Mouse (Mus musculus): ENCODE data around the gene Rgs9. TPM values are rescaled to one million over a fixed set of nuclear protein-coding genes. Genes with fewer than 3 reads are reported as not detected.
"Not testable (repeated sequence)": the region's sequence is repeated elsewhere in the genome, so short reads cannot be mapped to it uniquely, and the experiment has no call there.

Gene Rgs9
- polyA plus RNA-seq, 1 experiment from 2014 or later: 0.99 TPM

DNA sequence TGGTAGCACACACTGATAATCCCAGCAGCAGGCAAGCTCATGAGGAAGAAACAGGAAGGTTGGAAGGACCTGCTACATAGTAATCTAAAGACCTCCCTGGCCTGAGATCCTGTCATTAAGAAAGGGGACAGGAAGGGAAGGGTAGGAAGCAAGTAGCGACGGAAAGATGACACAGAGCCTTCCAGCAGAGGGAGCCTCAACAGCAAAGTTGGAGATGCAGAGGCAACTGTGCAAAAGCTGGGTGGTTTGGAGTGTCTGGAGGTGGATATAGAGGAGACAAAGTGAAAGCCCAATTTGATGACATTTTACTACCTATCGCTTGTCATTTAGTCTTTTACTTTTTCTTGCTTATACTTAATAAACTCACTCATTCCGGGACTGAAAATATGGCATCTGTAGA, 19.0 kb upstream of the Rgs9 start:
- Histone ChIP-seq H3K36me3 (ENCODE audit: insufficient read depth, low read length) (no peaks in the 10 kb centered on the region), H3K4me1 (replicated peaks; ENCODE audit: insufficient read depth, low read length) (no peaks in the 10 kb centered on the region), H3K27me3 (ENCODE audit: insufficient read depth, low read length) (no peaks in the 10 kb centered on the region), H3K9me3 (replicated peaks; ENCODE audit: low read length) (no peaks in the 10 kb centered on the region), H3K9ac (ENCODE audit: low read depth, low read length) (no peak overlapping the region), H3K4me3 (replicated peaks; ENCODE audit: low read depth, low read length) (no peak overlapping the region), H3K4me2 (ENCODE audit: low read length) (no peak overlapping the region), H3K27ac (no peak overlapping the region)
- WGBS: 39% methylated on average over 4 of the region's 4 CpGs
- DNase-seq (ENCODE audit: low spot score): peak; percentile 74
- no peak for ATAC-seq (replicated peaks; ENCODE audit: low FRiP score, low read depth)
- peak; percentile 77 for TF ChIP-seq CTCF (IDR thresholded peaks at IDR 0.05; ENCODE audit: low read depth)

DNA sequence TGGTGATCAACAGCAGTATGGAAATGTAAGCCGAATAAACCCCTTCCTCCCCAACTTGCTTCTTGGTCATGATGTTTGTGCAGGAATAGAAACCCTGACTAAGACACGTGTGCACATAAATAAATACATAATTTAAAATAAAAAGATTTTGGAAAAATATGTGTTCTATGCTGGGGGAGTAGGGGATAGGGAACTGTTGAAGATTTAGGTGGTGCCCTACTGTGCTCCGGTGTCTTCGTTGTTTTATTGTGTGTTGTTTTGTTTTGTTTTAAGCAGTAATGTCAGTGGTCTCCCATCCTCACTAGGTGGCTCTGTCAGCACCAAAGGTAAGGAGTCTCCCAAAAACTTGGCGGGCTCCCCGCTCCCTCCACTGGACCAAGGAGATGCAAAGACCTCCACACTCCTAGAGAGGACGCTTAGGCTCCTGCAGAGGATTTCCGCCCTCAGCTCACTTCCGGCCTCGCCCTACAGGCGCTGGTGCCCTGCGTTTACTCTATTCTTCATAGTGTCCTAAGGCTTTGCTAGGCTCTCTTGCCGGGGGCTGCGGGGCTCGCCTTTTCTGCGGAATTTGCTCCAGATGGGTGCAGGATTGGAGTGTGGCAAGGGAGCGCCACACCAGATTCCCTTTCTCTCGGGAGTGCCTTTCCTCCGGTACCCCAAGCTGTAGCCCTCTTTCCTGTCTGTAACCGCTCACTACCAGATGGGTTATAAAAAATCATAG, 14.1 kb upstream of the Rgs9 start:
- DNase-seq (ENCODE audit: low spot score): peak; percentile 91
- TF ChIP-seq CTCF (IDR thresholded peaks at IDR 0.05; ENCODE audit: low read depth): peak; percentile 20; the same call in 1 of the 2 replicates
- WGBS: 13% methylated on average over 20 of the region's 20 CpGs

DNA sequence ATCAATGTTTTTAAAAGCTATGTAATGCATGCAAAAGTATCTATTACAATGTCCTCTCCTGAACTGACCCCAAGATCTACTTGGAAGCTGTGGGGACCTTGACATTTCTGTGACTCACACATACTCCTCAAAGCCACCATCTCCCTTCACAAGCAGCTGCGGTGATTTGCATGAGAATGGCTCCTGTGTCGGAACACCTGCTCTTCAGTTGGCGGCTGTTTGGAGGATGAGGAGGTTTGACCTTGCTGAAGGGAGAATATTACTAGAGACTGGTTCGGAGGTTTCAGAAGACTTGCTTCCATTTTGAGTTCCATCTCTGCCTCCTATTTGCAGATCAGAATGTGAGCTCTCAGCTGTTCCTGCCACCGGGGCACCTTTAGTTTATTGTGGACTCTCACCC, 7.8 kb upstream of the Rgs9 start:
- 84% methylated on average over 5 of the region's 5 CpGs for WGBS
- H3K9ac ChIP-seq (ENCODE audit: low read depth, low read length): no peak overlapping the region

More for the DNA sequence above, 14.1 kb upstream of the Rgs9 start:
- peak overlapping the region; percentile 80 for H3K9ac ChIP-seq (ENCODE audit: low read depth, low read length)
- no peaks in the 10 kb centered on the region for H3K27me3 ChIP-seq (ENCODE audit: insufficient read depth, low read length)
- ATAC-seq (replicated peaks; ENCODE audit: low FRiP score, low read depth): peak; percentile 65
- no peaks in the 10 kb centered on the region for H3K9me3 ChIP-seq (replicated peaks; ENCODE audit: low read length)
- peak overlapping the region; percentile 64 for H3K4me3 ChIP-seq (replicated peaks; ENCODE audit: low read depth, low read length)
- H3K36me3 ChIP-seq (ENCODE audit: insufficient read depth, low read length): no peaks in the 10 kb centered on the region
- peak overlapping the region; percentile 84 for H3K4me2 ChIP-seq (ENCODE audit: low read length)
- peak overlapping the region; percentile 73 for H3K27ac ChIP-seq
- no peaks in the 10 kb centered on the region for H3K4me1 ChIP-seq (replicated peaks; ENCODE audit: insufficient read depth, low read length)

DNA sequence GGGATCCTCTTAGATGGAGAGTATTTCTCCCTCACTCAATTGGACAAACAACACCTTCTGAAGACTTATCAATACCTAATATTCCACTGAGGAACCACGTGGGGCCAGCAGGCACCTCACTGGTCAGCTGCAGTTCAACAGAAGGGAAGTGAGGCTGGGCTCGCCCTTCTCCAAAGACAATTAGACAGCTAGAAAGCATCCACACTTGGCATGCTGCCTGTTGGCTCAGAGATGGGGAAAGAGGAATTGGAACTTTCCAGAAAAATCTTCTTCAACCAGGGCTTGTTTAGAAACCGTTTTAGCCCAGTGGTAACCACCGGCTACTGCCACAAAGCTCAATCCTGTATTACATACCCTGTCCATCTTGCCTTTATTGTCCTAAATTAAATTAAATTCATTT, 4.4 kb upstream of the Rgs9 start:
- Histone ChIP-seq H3K4me1 (replicated peaks; ENCODE audit: insufficient read depth, low read length) (peaks cover 6% of the 10 kb centered on the region), H3K4me3 (replicated peaks; ENCODE audit: low read depth, low read length) (no peak overlapping the region), H3K9ac (ENCODE audit: low read depth, low read length) (no peak overlapping the region), H3K9me3 (replicated peaks; ENCODE audit: low read length) (no peaks in the 10 kb centered on the region), H3K4me2 (ENCODE audit: low read length) (no peak overlapping the region), H3K36me3 (ENCODE audit: insufficient read depth, low read length) (no peaks in the 10 kb centered on the region), H3K27ac (no peak overlapping the region), H3K27me3 (ENCODE audit: insufficient read depth, low read length) (peaks cover 4% of the 10 kb centered on the region; the same call in 1 of the 2 replicates)
- ATAC-seq (replicated peaks; ENCODE audit: low FRiP score, low read depth) (no peak), DNase-seq (ENCODE audit: low spot score) (peak; percentile 67)
- TF ChIP-seq CTCF (IDR thresholded peaks at IDR 0.05; ENCODE audit: low read depth): no peak
- WGBS: 53% methylated on average over 4 of the region's 4 CpGs

More for the DNA sequence above, 7.8 kb upstream of the Rgs9 start:
- no peaks in the 10 kb centered on the region for H3K4me1 ChIP-seq (replicated peaks; ENCODE audit: insufficient read depth, low read length)
- no peak overlapping the region for H3K4me2 ChIP-seq (ENCODE audit: low read length)
- TF ChIP-seq CTCF (IDR thresholded peaks at IDR 0.05; ENCODE audit: low read depth): no peak
- no peaks in the 10 kb centered on the region for H3K9me3 ChIP-seq (replicated peaks; ENCODE audit: low read length)
- H3K36me3 ChIP-seq (ENCODE audit: insufficient read depth, low read length): no peaks in the 10 kb centered on the region
- DNase-seq (ENCODE audit: low spot score) (no peak), ATAC-seq (replicated peaks; ENCODE audit: low FRiP score, low read depth) (no peak)
- H3K27me3 ChIP-seq (ENCODE audit: insufficient read depth, low read length): no peaks in the 10 kb centered on the region
- H3K27ac ChIP-seq: no peak overlapping the region
- no peak overlapping the region for H3K4me3 ChIP-seq (replicated peaks; ENCODE audit: low read depth, low read length)

GRCm38 (mm10) chr11:109297031-109297430, 898 bp downstream of the Rgs9 start:
- no peak overlapping the region for H3K4me2 ChIP-seq (ENCODE audit: low read length)
- H3K27me3 ChIP-seq (ENCODE audit: insufficient read depth, low read length): peaks cover 9% of the 10 kb centered on the region
- no peak overlapping the region for H3K27ac ChIP-seq
- peaks cover 7% of the 10 kb centered on the region for H3K4me1 ChIP-seq (replicated peaks; ENCODE audit: insufficient read depth, low read length)
- WGBS: 79% methylated on average over 7 of the region's 7 CpGs
- H3K9ac ChIP-seq (ENCODE audit: low read depth, low read length): peak overlapping the region; percentile 48; the same call in 1 of the 2 replicates
- TF ChIP-seq CTCF (IDR thresholded peaks at IDR 0.05; ENCODE audit: low read depth): no peak
- H3K4me3 ChIP-seq (replicated peaks; ENCODE audit: low read depth, low read length): no peak overlapping the region
- no peak for DNase-seq (ENCODE audit: low spot score)
- H3K9me3 ChIP-seq (replicated peaks; ENCODE audit: low read length): no peaks in the 10 kb centered on the region
- ATAC-seq (replicated peaks; ENCODE audit: low FRiP score, low read depth): no peak
- H3K36me3 ChIP-seq (ENCODE audit: insufficient read depth, low read length): no peaks in the 10 kb centered on the region

DNA sequence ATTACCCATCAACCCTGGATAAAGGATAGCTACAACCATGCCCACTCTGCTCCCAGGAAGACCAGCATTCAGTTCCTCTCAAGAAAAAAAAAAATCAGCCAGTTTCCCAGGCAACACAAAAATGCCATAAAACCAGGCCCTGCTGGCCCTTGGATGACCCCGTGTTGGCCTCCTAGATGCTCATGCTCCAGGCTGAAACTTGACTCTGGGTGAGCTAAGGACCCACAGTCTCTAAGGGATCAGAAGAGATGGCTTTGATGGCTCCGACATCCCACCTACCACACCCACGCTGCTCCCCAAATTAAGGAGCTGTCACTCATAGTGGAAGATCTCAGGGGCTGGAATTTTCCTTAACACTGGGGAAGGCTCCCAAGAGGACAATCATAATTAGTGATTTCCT, 5.9 kb downstream of the Rgs9 start:
- H3K4me3 ChIP-seq (replicated peaks; ENCODE audit: low read depth, low read length): no peak overlapping the region
- DNase-seq (ENCODE audit: low spot score) (peak; percentile 47), ATAC-seq (replicated peaks; ENCODE audit: low FRiP score, low read depth) (no peak)
- no peak overlapping the region for H3K9ac ChIP-seq (ENCODE audit: low read depth, low read length)
- H3K36me3 ChIP-seq (ENCODE audit: insufficient read depth, low read length): no peaks in the 10 kb centered on the region
- TF ChIP-seq CTCF (IDR thresholded peaks at IDR 0.05; ENCODE audit: low read depth): no peak
- H3K27me3 ChIP-seq (ENCODE audit: insufficient read depth, low read length): peaks cover 5% of the 10 kb centered on the region; the same call in 1 of the 2 replicates
- 23% methylated on average over 3 of the region's 3 CpGs for WGBS
- no peak overlapping the region for H3K27ac ChIP-seq
- H3K4me2 ChIP-seq (ENCODE audit: low read length): no peak overlapping the region
- H3K9me3 ChIP-seq (replicated peaks; ENCODE audit: low read length): no peaks in the 10 kb centered on the region
- no peaks in the 10 kb centered on the region for H3K4me1 ChIP-seq (replicated peaks; ENCODE audit: insufficient read depth, low read length)

- H3K36me3 ChIP-seq (ENCODE audit: insufficient read depth, low read length); H3K9ac ChIP-seq (ENCODE audit: low read depth, low read length); H3K27ac ChIP-seq; H3K4me3 ChIP-seq (replicated peaks; ENCODE audit: low read depth, low read length); DNase-seq (ENCODE audit: low spot score); ATAC-seq (replicated peaks; ENCODE audit: low FRiP score, low read depth); H3K9me3 ChIP-seq (replicated peaks; ENCODE audit: low read length); H3K4me2 ChIP-seq (ENCODE audit: low read length); H3K4me1 ChIP-seq (replicated peaks; ENCODE audit: insufficient read depth, low read length); H3K27me3 ChIP-seq (ENCODE audit: insufficient read depth, low read length): not testable (repeated sequence)
- WGBS: 84% methylated on average over 9 of the region's 9 CpGs
Observed at GRCm38 (mm10) chr11:109289378-109289777, 8.6 kb downstream of the Rgs9 start.

Data from kidney, postnatal 0 days (tissue).